Mouse (Mus musculus) c-Kit-positive CD71-positive TER-119-positive erythroid progenitor cells, embryonic 14.5 days (primary cell): ENCODE data around the gene Vmn2r91.
"Not testable (repeated sequence)": the region's sequence is repeated elsewhere in the genome, so short reads cannot be mapped to it uniquely, and the experiment has no call there.

Experiments used
- DNase-seq: peaks from one replicate; pipeline ENCODE4 v3.0.0-alpha.2; 2013; ENCODE audit warnings: low spot score

Vmn2r91 gene

GRCm38 (mm10) chr17:18084716-18085115 lies at the start of gene Vmn2r91:
Vmn2r91 (plus strand) TSS chr17:18085016.
- not testable (repeated sequence) for DNase-seq

GRCm38 (mm10) chr17:18049124-18049523 lies 35.7 kb upstream of the Vmn2r91 start, which contains the start of gene Vmn2r124:
Vmn2r124 (plus strand) TSS chr17:18049424.
- no peak for DNase-seq

GRCm38 (mm10) chr17:18095626-18096025 lies 10.8 kb downstream of the Vmn2r91 start:
- not testable (repeated sequence) for DNase-seq

- not testable (repeated sequence) for DNase-seq
Measured at GRCm38 (mm10) chr17:18102265-18102664, 17.4 kb downstream of the Vmn2r91 start.

- not testable (repeated sequence) for DNase-seq
Measured at GRCm38 (mm10) chr17:18151587-18151986, 66.8 kb downstream of the Vmn2r91 start, which contains the start of gene Vmn2r92. Vmn2r92 (plus strand) TSS chr17:18151887.

- not testable (repeated sequence) for DNase-seq
Measured at GRCm38 (mm10) chr17:18161194-18161593, 76.4 kb downstream of the Vmn2r91 start.
